Mouse (Mus musculus): ENCODE data around the gene Ifne.
A peak's percentile ranks its signal among the peaks of the same experiment; 100 is the strongest.
"Not testable (repeated sequence)": the region's sequence is repeated elsewhere in the genome, so short reads cannot be mapped to it uniquely, and the experiment has no call there.

Ifne gene

DNA sequence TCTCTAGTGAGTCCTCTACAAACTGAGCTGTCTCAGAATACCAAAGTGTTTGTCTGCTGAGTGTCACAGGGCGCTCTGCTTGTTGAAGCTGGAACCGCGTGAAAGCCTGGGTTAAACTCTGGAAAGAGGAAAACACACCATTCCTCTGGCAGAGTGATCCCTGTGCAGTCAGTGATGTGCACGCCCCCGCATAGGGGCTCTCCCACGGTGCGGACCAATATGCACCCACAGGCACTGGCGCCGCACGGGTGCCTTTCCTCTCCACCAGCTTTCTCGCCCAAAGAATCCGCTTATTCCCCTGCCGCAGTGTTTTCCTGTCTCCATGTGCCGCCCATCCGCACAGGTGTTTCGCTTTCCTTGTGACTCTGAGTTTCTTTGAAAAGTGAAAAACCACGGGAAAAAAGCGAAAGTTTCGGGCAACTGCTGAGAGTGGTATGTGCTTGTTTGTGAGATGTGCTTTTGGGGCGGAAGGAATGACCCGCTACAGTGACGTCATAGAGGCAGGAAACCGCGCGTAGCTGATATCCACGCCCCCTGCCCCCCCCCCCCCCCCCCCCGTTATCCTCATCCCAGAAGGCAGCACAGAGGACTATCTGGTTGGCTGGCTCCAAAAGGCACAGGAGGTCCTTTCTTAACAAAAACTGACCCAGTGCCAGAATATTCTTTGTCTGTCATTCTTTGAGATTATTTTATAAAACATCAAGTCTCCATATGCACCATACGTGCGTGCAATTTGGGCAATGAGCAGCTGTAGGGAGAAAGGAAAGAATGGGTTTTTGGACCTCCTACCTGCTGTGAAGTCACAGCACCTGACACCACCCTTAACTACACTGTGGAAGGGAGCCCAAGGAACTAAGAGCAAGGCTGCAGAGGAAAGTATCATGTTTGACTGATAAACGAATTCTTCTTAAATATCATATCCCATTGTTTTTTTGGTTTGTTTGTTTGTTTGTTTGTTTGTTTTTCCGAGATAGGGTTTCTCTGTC lies 11.8 kb downstream of the Ifne start:
- peak; percentile 86 for DNase-seq (ENCODE audit: low read depth, low spot score)

- peak; percentile 85 for DNase-seq (ENCODE audit: low read depth, low spot score)
Observed at GRCm38 (mm10) chr4:88867366-88867925, 12.6 kb downstream of the Ifne start.

- DNase-seq (ENCODE audit: low read depth, low spot score), result no peak
Observed at GRCm38 (mm10) chr4:88865011-88865569, 14.9 kb downstream of the Ifne start.

DNA sequence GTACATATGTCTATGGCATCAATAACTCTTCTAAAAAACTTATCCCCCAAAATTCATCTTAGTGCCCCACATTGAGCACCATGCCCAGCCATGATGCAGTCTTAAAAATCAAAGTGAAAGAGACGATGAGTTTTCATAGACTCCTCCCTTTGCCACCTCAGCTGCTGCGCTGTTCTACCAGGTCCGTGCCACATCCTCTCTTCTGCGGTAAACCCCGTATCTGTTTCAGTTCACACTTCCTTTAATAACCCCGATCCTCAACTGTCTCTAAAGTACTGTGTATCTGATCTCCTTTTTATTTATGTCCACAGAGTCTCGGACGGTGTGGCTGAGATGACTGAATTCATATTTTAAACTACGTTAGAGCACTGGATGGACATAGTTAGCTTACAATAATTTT lies 15.4 kb downstream of the Ifne start:
- peak; percentile 89 for DNase-seq (ENCODE audit: low read depth, low spot score)

- DNase-seq (ENCODE audit: low read depth, low spot score), result no peak
Observed at GRCm38 (mm10) chr4:88863309-88863708, 16.7 kb downstream of the Ifne start.

- DNase-seq (ENCODE audit: low read depth, low spot score), result no peak
Observed at GRCm38 (mm10) chr4:88859214-88859613, 20.8 kb downstream of the Ifne start.

GRCm38 (mm10) chr4:88851026-88851763 lies 28.8 kb downstream of the Ifne start:
- DNase-seq (ENCODE audit: low read depth, low spot score), result no peak

DNA sequence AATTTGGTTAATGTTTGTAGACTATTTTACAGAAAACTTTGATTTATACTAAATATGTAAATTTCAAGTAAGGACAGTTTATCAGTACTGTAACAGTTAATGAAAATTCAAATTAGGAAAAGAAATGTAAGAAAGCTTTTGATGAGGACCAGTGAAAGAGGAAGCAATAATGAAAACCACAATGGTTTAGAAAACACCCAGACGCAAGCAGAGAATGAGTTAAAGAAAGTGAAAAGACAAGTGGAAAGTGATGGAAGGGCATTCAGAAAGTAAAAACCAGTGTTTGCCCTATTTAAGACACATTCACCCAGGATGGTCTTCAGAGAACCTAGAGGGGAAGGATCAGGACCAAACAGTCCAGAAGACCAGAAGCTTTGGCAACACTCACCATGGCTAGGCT lies 30.3 kb downstream of the Ifne start, which contains the start of gene Ifna1:
Ifna1 (plus strand) TSS at position 390 of the 400 bp plus-strand sequence.
- no peak for DNase-seq (ENCODE audit: low read depth, low spot score)

- peak; percentile 30 for DNase-seq (ENCODE audit: low read depth, low spot score)
Observed at GRCm38 (mm10) chr4:88845334-88845733, 34.7 kb downstream of the Ifne start.

DNA sequence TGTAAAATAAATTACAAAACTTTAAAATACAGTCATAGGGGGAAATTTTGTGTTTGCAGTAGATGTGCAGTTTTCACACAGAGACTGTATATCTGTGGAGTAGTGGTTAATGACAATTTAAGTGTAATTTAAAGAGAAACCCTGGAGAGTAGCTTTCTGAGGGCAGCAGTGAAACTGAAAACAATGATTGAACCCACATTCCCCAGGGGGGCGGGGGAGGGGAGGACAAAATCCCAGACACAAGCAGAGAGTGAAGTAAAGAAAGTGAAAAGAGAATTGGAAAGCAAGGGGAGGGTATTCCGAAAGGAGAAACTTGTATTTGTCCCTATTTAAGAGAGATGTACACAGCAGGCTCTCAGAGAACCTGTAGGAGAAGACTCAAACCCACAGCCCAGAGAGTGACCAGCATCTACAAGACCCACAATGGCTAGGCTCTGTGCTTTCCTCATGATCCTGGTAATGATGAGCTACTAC lies 38.5 kb downstream of the Ifne start, which contains the start of gene Ifna4:
Ifna4 (plus strand) TSS at position 424 of the 474 bp plus-strand sequence.
- DNase-seq (ENCODE audit: low read depth, low spot score), result no peak

- DNase-seq (ENCODE audit: low read depth, low spot score), result no peak
Observed at GRCm38 (mm10) chr4:88840058-88840457, 39.9 kb downstream of the Ifne start.

DNA sequence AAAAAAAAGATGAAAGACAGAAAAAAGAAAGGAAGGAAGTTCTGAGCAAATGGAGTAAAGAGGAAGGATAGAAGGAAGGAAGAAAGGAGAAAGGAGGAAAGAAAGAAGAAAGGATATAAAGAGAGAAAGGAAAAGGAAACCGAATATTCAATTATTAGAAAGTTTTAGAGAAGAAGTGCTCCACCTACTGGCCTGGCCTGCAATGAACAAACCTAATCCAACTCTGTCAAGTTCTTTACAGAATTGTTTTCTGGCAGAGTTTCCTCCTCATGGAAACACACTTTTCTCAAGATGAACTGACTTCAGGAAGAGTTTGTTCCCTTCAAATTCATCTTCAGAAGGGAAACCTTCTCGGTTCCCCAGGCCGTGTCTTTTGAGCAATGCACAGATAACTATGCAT lies 41.2 kb downstream of the Ifne start:
- DNase-seq (ENCODE audit: low read depth, low spot score), result peak; percentile 18

DNA sequence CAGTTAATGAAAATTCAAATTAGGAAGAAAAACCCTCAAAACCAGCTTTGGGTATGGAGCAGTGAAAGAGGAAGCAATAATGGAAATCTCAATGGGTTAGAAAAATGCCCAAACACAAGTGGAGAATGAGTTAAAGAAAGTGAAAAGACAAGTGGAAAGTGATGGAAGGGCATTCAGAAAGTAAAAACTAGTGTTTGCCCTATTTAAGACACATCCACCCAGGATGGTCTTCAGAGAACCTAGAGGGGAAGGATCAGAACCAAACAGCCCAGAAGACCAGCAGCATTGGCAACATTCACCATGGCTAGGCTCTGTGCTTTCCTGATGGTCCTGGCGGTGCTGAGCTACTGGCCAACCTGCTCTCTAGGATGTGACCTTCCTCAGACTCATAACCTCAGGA lies 44.8 kb downstream of the Ifne start, which contains the start of gene Ifna5:
Ifna5 (plus strand) TSS at position 301 of the 400 bp plus-strand sequence.
- DNase-seq (ENCODE audit: low read depth, low spot score), result not testable (repeated sequence)

DNA sequence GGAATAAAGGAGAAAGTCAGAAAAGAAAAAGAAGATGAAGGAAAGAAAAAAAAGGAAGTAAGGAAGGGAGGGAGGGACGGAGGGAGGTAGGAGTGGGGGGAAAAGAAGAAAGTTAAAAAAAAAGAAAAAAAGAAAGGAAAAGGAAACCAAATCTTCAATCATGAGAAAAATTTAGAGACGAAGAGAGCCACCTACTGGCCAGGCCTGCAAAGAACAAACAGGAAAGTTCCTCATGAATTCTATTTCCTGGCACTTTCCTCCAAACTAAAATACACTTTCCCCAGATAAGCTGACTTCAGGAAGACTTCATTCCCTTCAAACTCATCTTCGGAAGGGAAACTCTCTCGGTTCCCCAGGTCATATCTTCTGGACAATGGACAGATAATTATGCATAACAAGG lies 49.5 kb downstream of the Ifne start:
- peak; percentile 37 for DNase-seq (ENCODE audit: low read depth, low spot score)

Measured in CD4-positive helper T cell, adult 2 months (primary cell).